Mouse (Mus musculus): Measurements from ENCODE around the gene Akna. TPM values are rescaled to one million over a fixed set of nuclear protein-coding genes. Genes with fewer than 3 reads are reported as not detected.
A peak's percentile ranks its signal among the peaks of the same experiment; 100 is the strongest.
"Not testable (repeated sequence)": the region's sequence is repeated elsewhere in the genome, so short reads cannot be mapped to it uniquely, and the experiment has no call there.

Gene Akna
- total and polyA plus RNA-seq, 3 experiments: 6.5 to 37.5 (median 28.0) TPM

DNA sequence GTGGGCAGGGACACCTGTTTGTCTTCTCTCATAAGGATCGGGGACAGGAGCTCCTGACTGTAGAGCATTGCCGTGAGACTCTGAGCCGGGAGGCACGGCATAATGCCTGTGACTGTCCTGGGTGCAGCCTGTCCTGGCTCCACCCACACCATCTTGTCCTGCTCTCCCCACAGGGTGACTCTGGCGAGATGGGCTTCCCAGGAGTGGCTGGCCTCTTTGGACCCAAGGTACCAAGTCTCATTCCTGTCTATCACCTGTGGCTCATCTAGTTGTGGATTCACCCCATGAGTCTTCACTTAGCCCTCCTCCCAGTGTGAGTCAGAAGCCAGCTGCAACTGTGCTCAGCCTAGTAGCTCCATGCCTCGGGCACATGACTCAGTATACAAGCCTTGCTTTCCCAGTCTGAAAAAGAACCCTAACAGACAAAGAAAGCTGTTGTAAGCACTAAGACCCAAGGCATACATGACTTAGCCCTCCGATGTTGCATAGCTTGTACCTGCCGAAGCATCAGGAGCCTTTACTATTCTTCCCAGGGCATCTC lies 79.8 kb downstream of the Akna start:
- DNase-seq (ENCODE audit: extremely low read depth): no peak
- no peak overlapping the region for H3K4me3 ChIP-seq (replicated peaks in 1 of 3; ENCODE audit: low read depth in 2 of 3, low read length in 2 of 3, poor library complexity in 1 of 3)
- no peaks in the 10 kb centered on the region for H3K36me3 ChIP-seq (replicated peaks in 1 of 2; ENCODE audit: control insufficient read depth in 1 of 2, insufficient read depth in 1 of 2, low read length in 1 of 2)
- H3K4me1 ChIP-seq (ENCODE audit: control insufficient read depth in 1 of 2, insufficient read depth in 2 of 2): peaks cover 3 to 11% of the 10 kb centered on the region in 2 experiments; a peak in 3 of 4 replicates
- in situ Hi-C loops (cut with MboI; ENCODE audit: low pct_ligation_motif_present, low pct_unique_long_range_greater_than_20kb, low sequenced_read_pairs): no loop called here
- H3K27ac ChIP-seq (ENCODE audit: insufficient read depth, low read depth): no peak overlapping the region
- H3K9ac ChIP-seq (ENCODE audit: insufficient read depth, low read depth): no peak overlapping the region
- no peaks in the 10 kb centered on the region for H3K79me2 ChIP-seq (replicated peaks; ENCODE audit: control insufficient read depth, extremely low read depth, insufficient read depth, poor library complexity, severe bottlenecking)
- peaks cover 76% of the 10 kb centered on the region for H3K27me3 ChIP-seq (replicated peaks)
- dilution Hi-C loops (cut with MboI; ENCODE audit: extremely low pct_ligation_motif_present, extremely low pct_unique_long_range_greater_than_20kb, low sequenced_read_pairs): no loop called here
- H3K9me3 ChIP-seq (replicated peaks; ENCODE audit: low read length): peaks cover 7% of the 10 kb centered on the region
- H3K4me2 ChIP-seq (ENCODE audit: insufficient read depth, low read depth, poor library complexity, severe bottlenecking): no peak overlapping the region
- TF ChIP-seq NELFE (IDR thresholded peaks at IDR 0.05; ENCODE audit: low read depth, low read length) (no peak), POLR2A (IDR thresholded peaks at IDR 0.05; ENCODE audit: low read depth, low read length) (no peak), POLR2AphosphoS2 (IDR thresholded peaks at IDR 0.05; ENCODE audit: low read depth, low read length) (no peak), MEF2A (IDR thresholded peaks at IDR 0.05; ENCODE audit: borderline replicate concordance, low read depth, low read length) (no peak), TBP (conservative IDR thresholded peaks at IDR 0.05; ENCODE audit: low read depth, low read length) (no peak), SMC3 (IDR thresholded peaks at IDR 0.05; ENCODE audit: low read depth, low read length) (no peak), SIN3A (IDR thresholded peaks at IDR 0.05; ENCODE audit: low read length) (no peak), GABPA (IDR thresholded peaks at IDR 0.05; ENCODE audit: insufficient replicate concordance, low read depth, low read length) (no peak), TCF12 (IDR thresholded peaks at IDR 0.05; ENCODE audit: low read depth, low read length) (no peak), E2F4 (IDR thresholded peaks at IDR 0.05; ENCODE audit: insufficient replicate concordance, low read depth, low read length) (no peak), USF2 (conservative IDR thresholded peaks at IDR 0.05; ENCODE audit: low read depth, low read length) (no peak), ZC3H11A (IDR thresholded peaks at IDR 0.05; ENCODE audit: low read depth, low read length) (no peak), ZMIZ1 (IDR thresholded peaks at IDR 0.05; ENCODE audit: low read depth, low read length) (no peak), MYC (IDR thresholded peaks at IDR 0.05; ENCODE audit: low read depth, low read length) (no peak), RCOR1 (conservative IDR thresholded peaks at IDR 0.05; ENCODE audit: low read depth, low read length) (no peak), ETS1 (conservative IDR thresholded peaks at IDR 0.05; ENCODE audit: low read depth, low read length) (no peak), CTCF (conservative IDR thresholded peaks at IDR 0.05 in 1 of 2, IDR thresholded peaks at IDR 0.05 in 1 of 2; ENCODE audit: low read depth in 2 of 2, low read length in 2 of 2) (no peak), ZNF384 (IDR thresholded peaks at IDR 0.05; ENCODE audit: low read depth, low read length) (no peak), BHLHE40 (IDR thresholded peaks at IDR 0.05; ENCODE audit: low read depth, low read length) (no peak)

DNA sequence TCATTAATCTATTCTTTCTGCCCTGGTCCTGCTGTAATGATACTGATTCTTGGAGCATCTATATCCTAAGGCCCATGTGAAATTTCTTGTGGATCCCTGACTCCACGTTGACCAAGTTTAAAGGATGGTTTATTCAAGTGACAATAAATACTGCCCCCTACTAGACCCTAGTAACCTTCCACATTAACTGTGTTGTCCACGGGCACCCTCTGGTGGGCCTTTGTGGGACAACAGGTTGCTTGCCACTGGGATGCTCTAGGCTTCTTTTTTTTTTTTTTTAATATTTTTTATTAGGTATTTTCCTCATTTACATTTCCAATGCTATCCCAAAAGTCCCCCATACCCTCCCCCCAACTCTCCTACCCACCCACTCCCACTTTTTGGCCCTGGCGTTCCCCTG lies 83.6 kb downstream of the Akna start:
- Histone ChIP-seq H3K4me1 (ENCODE audit: control insufficient read depth in 1 of 2, insufficient read depth in 2 of 2) (peaks cover 3 to 11% of the 10 kb centered on the region in 2 experiments; a peak in 3 of 4 replicates), H3K27me3 (replicated peaks) (peaks cover 79% of the 10 kb centered on the region)
- in situ Hi-C loops (cut with MboI; ENCODE audit: low pct_ligation_motif_present, low pct_unique_long_range_greater_than_20kb, low sequenced_read_pairs); H3K9me3 ChIP-seq (replicated peaks; ENCODE audit: low read length); H3K27ac ChIP-seq (ENCODE audit: insufficient read depth, low read depth); dilution Hi-C loops (cut with MboI; ENCODE audit: extremely low pct_ligation_motif_present, extremely low pct_unique_long_range_greater_than_20kb, low sequenced_read_pairs); H3K9ac ChIP-seq (ENCODE audit: insufficient read depth, low read depth); H3K79me2 ChIP-seq (replicated peaks; ENCODE audit: control insufficient read depth, extremely low read depth, insufficient read depth, poor library complexity, severe bottlenecking); H3K4me3 ChIP-seq (replicated peaks in 1 of 3; ENCODE audit: low read depth in 2 of 3, low read length in 2 of 3, poor library complexity in 1 of 3); H3K4me2 ChIP-seq (ENCODE audit: insufficient read depth, low read depth, poor library complexity, severe bottlenecking); H3K36me3 ChIP-seq (replicated peaks in 1 of 2; ENCODE audit: control insufficient read depth in 1 of 2, insufficient read depth in 1 of 2, low read length in 1 of 2): not testable (repeated sequence)
- peak; percentile 69 for TF ChIP-seq RAD21 (IDR thresholded peaks at IDR 0.05; ENCODE audit: low read depth, low read length)
- TF ChIP-seq CTCF (conservative IDR thresholded peaks at IDR 0.05 in 1 of 2, IDR thresholded peaks at IDR 0.05 in 1 of 2; ENCODE audit: low read depth in 2 of 2, low read length in 2 of 2): peak; percentile 19 to 85; a peak in 3 of 4 replicates
- peak; percentile 49 for TF ChIP-seq ZNF384 (IDR thresholded peaks at IDR 0.05; ENCODE audit: low read depth, low read length)
- TF ChIP-seq SMC3 (IDR thresholded peaks at IDR 0.05; ENCODE audit: low read depth, low read length): peak; percentile 75
- DNase-seq (ENCODE audit: extremely low read depth): peak; percentile 40

Other genes with a start within 250 kb of the Akna start
- gene Ambp, start 248.6 kb downstream of the Akna start, total RNA-seq (2012; rRNA removed): not detected in 2 replicates
- gene Ambp, start 248.6 kb downstream of the Akna start, total RNA-seq (2014; rRNA removed): not detected in 2 replicates
- gene Ambp, start 248.6 kb downstream of the Akna start, polyA plus RNA-seq (2012; ENCODE audit: insufficient read length, low read depth): not detected in 2 replicates
- gene Kif12, start 231.2 kb downstream of the Akna start, total RNA-seq (2012; rRNA removed): not detected in 2 replicates
- not detected in 2 replicates for gene Kif12, start 231.2 kb downstream of the Akna start, total RNA-seq (2014; rRNA removed)
- not detected in 2 replicates for gene Kif12, start 231.2 kb downstream of the Akna start, polyA plus RNA-seq (2012; ENCODE audit: insufficient read length, low read depth)
- 0.04 and 0.08 TPM in 2 replicates for gene Col27a1, start 189.3 kb downstream of the Akna start, total RNA-seq (2012; rRNA removed)
- gene Col27a1, start 189.3 kb downstream of the Akna start, total RNA-seq (2014; rRNA removed): 0.05 TPM in 1 of 2 replicates, not detected in the other
- gene Col27a1, start 189.3 kb downstream of the Akna start, polyA plus RNA-seq (2012; ENCODE audit: insufficient read length, low read depth): not detected in 2 replicates
- gene Orm1, start 58.8 kb downstream of the Akna start, total RNA-seq (2012; rRNA removed): not detected in 2 replicates
- not detected in 2 replicates for gene Orm1, start 58.8 kb downstream of the Akna start, total RNA-seq (2014; rRNA removed)
- gene Orm1, start 58.8 kb downstream of the Akna start, polyA plus RNA-seq (2012; ENCODE audit: insufficient read length, low read depth): not detected in 2 replicates
- gene Orm3, start 47.2 kb downstream of the Akna start, total RNA-seq (2012; rRNA removed): not detected in 2 replicates
- gene Orm3, start 47.2 kb downstream of the Akna start, total RNA-seq (2014; rRNA removed): not detected in 2 replicates
- 0.30 and 0.33 TPM in 2 replicates for gene Orm3, start 47.2 kb downstream of the Akna start, polyA plus RNA-seq (2012; ENCODE audit: insufficient read length, low read depth)
- not detected in 2 replicates for gene Orm2, start 40.9 kb downstream of the Akna start, total RNA-seq (2012; rRNA removed)
- not detected in 2 replicates for gene Orm2, start 40.9 kb downstream of the Akna start, total RNA-seq (2014; rRNA removed)
- gene Orm2, start 40.9 kb downstream of the Akna start, polyA plus RNA-seq (2012; ENCODE audit: insufficient read length, low read depth): 0.53 TPM in 1 of 2 replicates, not detected in the other
- 2.8 and 4.5 TPM in 2 replicates for gene Whrn, start 92.6 kb upstream of the Akna start, total RNA-seq (2012; rRNA removed)
- 0.72 and 0.99 TPM in 2 replicates for gene Whrn, start 92.6 kb upstream of the Akna start, total RNA-seq (2014; rRNA removed)
- gene Whrn, start 92.6 kb upstream of the Akna start, polyA plus RNA-seq (2012; ENCODE audit: insufficient read length, low read depth): 9.4 and 9.6 TPM in 2 replicates
- gene Atp6v1g1, start 141.4 kb upstream of the Akna start, total RNA-seq (2012; rRNA removed): 70.4 and 78.7 TPM in 2 replicates
- 143 and 154 TPM in 2 replicates for gene Atp6v1g1, start 141.4 kb upstream of the Akna start, total RNA-seq (2014; rRNA removed)
- gene Atp6v1g1, start 141.4 kb upstream of the Akna start, polyA plus RNA-seq (2012; ENCODE audit: insufficient read length, low read depth): 95.1 and 111 TPM in 2 replicates
- 9.4 TPM in 2 replicates for gene Tmem268, start 155.4 kb upstream of the Akna start, total RNA-seq (2012; rRNA removed)
- 8.3 and 9.9 TPM in 2 replicates for gene Tmem268, start 155.4 kb upstream of the Akna start, total RNA-seq (2014; rRNA removed)
- gene Tmem268, start 155.4 kb upstream of the Akna start, polyA plus RNA-seq (2012; ENCODE audit: insufficient read length, low read depth): 10.5 and 11.1 TPM in 2 replicates
- gene Gm11213, start 201.9 kb upstream of the Akna start, total RNA-seq (2012; rRNA removed): not detected in 2 replicates
- gene Gm11213, start 201.9 kb upstream of the Akna start, total RNA-seq (2014; rRNA removed): not detected in 2 replicates
- not detected in 2 replicates for gene Gm11213, start 201.9 kb upstream of the Akna start, polyA plus RNA-seq (2012; ENCODE audit: insufficient read length, low read depth)
- not detected in 2 replicates for gene Tex48, start 219.1 kb upstream of the Akna start, total RNA-seq (2012; rRNA removed)
- gene Tex48, start 219.1 kb upstream of the Akna start, total RNA-seq (2014; rRNA removed): not detected in 2 replicates
- gene Tex48, start 219.1 kb upstream of the Akna start, polyA plus RNA-seq (2012; ENCODE audit: insufficient read length, low read depth): not detected in 2 replicates

Measured in CH12.LX (cell line).